In genomic region chr3:117076734-117077133, GRCm38 (mm10) we compare ENCODE assay signal across 22 mouse cellular contexts.
A peak's percentile ranks its signal among the peaks of the same experiment; 100 is the strongest.
DNase-seq lines count a peak whose midpoint lies in the region; ATAC-seq and TF ChIP-seq lines count a peak whose summit lies in the region.
"Had no signal": no experiment of that assay in that cellular context is flagged by ENCODE, and none has a peak within 500 bp of the region (broad histone marks: within the 10 kb centered on the region; RNA-seq: fewer than 3 reads in every experiment).

No protein-coding gene starts in this region.

- dilution Hi-C loops in CH12.LX (cut with MboI; ENCODE audit: extremely low pct_ligation_motif_present, extremely low pct_unique_long_range_greater_than_20kb, low sequenced_read_pairs) = no loop called here

- no peaks in the 10 kb centered on the region for H3K9me3 ChIP-seq in heart, embryonic 12.5 days (replicated peaks)
- no peaks in the 10 kb centered on the region for H3K9me3 ChIP-seq in lung, postnatal 0 days (ENCODE audit: low read length)
- no peaks in the 10 kb centered on the region for H3K9me3 ChIP-seq in CH12.LX (replicated peaks; ENCODE audit: low read length)
- no peaks in the 10 kb centered on the region for H3K9me3 ChIP-seq in intestine, embryonic 16.5 days (ENCODE audit: control insufficient read depth, low read length)
- H3K9me3 ChIP-seq: liver, embryonic 13.5 days; stomach, embryonic 15.5 days had no signal

- no peak for DNase-seq in heart, adult 11 months
- peak; percentile 50 for DNase-seq in lung, postnatal 0 days (ENCODE audit: low spot score)
- no peak for DNase-seq in lung, adult 2 months
- no peak for DNase-seq in CH12.LX (ENCODE audit: extremely low read depth)
- peak; percentile 58 for DNase-seq in fibroblast of lung, adult 2 months (ENCODE audit: low read depth)
- no peak for DNase-seq in neural tube, embryonic 10.5 days (ENCODE audit: extremely low spot score, low spot score)
- DNase-seq: cerebellum, adult 11-12 months; cerebellum, postnatal 25 days; gastrocnemius, adult 2 months; heart, postnatal 36 days; kidney, adult 11 months; kidney, postnatal 14 days; liver, embryonic 13.5 days; midbrain, embryonic 14.5 days; thymus, postnatal 25 days had no signal

- H3K4me1 ChIP-seq in heart, embryonic 12.5 days (replicated peaks) = no peaks in the 10 kb centered on the region; the same call in 1 of the 2 replicates
- H3K4me1 ChIP-seq in lung, postnatal 0 days (ENCODE audit: insufficient read depth, low read depth, low read length) = no peaks in the 10 kb centered on the region
- H3K4me1 ChIP-seq in lung, adult 2 months (ENCODE audit: control insufficient read depth, insufficient read depth, low read length) = no peaks in the 10 kb centered on the region
- peaks cover 4 to 6% of the 10 kb centered on the region in 2 experiments; a peak in 2 of 4 replicates for H3K4me1 ChIP-seq in CH12.LX (ENCODE audit: control insufficient read depth in 1 of 2, insufficient read depth in 2 of 2)
- H3K4me1 ChIP-seq in intestine, embryonic 16.5 days (ENCODE audit: control insufficient read depth, insufficient read depth, low read length) = no peaks in the 10 kb centered on the region
- H3K4me1 ChIP-seq: liver, embryonic 13.5 days; stomach, embryonic 15.5 days had no signal

- in situ Hi-C loops in CH12.LX (cut with MboI; ENCODE audit: low pct_ligation_motif_present, low pct_unique_long_range_greater_than_20kb, low sequenced_read_pairs) = no loop called here

- no peak for TF ChIP-seq RAD21 in CH12.LX (IDR thresholded peaks at IDR 0.05; ENCODE audit: low read depth, low read length)

- no peak for TF ChIP-seq CTCF in lung, postnatal 0 days (IDR thresholded peaks at IDR 0.05)
- TF ChIP-seq CTCF in lung, adult 2 months (IDR thresholded peaks at IDR 0.05; ENCODE audit: insufficient read depth, low read length) = no peak
- no peak for TF ChIP-seq CTCF in CH12.LX (conservative IDR thresholded peaks at IDR 0.05 in 1 of 2, IDR thresholded peaks at IDR 0.05 in 1 of 2; ENCODE audit: low read depth in 2 of 2, low read length in 2 of 2)

- H3K9ac ChIP-seq in heart, embryonic 12.5 days = no peak overlapping the region
- H3K9ac ChIP-seq in lung, postnatal 0 days (replicated peaks; ENCODE audit: low read depth) = no peak overlapping the region
- no peak overlapping the region for H3K9ac ChIP-seq in CH12.LX (ENCODE audit: insufficient read depth, low read depth)
- H3K9ac ChIP-seq in intestine, embryonic 16.5 days (ENCODE audit: low read depth, low read length) = no peak overlapping the region
- H3K9ac ChIP-seq: liver, embryonic 13.5 days; stomach, embryonic 15.5 days had no signal

- peak; percentile 71 for TF ChIP-seq EP300 in lung, postnatal 0 days (IDR thresholded peaks at IDR 0.05)
- no peak for TF ChIP-seq EP300 in CH12.LX (IDR thresholded peaks at IDR 0.05; ENCODE audit: low read length)

- WGBS in heart, embryonic 12.5 days = 31% methylated on average over 2 of the region's 2 CpGs
- 29% methylated on average over 2 of the region's 2 CpGs for WGBS in lung, postnatal 0 days
- 29% methylated on average over 2 of the region's 2 CpGs for WGBS in lung, adult 2 months
- WGBS in intestine, embryonic 16.5 days = 53% methylated on average over 2 of the region's 2 CpGs

- H3K27me3 ChIP-seq in heart, embryonic 12.5 days (replicated peaks) = no peaks in the 10 kb centered on the region
- no peaks in the 10 kb centered on the region for H3K27me3 ChIP-seq in lung, postnatal 0 days (replicated peaks; ENCODE audit: insufficient read depth, low read length)
- no peaks in the 10 kb centered on the region for H3K27me3 ChIP-seq in CH12.LX (replicated peaks)
- no peaks in the 10 kb centered on the region for H3K27me3 ChIP-seq in intestine, embryonic 16.5 days (replicated peaks; ENCODE audit: control insufficient read depth, insufficient read depth, low read length)
- H3K27me3 ChIP-seq: liver, embryonic 13.5 days; stomach, embryonic 15.5 days had no signal

- H3K79me2 ChIP-seq in CH12.LX (replicated peaks; ENCODE audit: control insufficient read depth, extremely low read depth, insufficient read depth, poor library complexity, severe bottlenecking) = no peaks in the 10 kb centered on the region

- no peaks in the 10 kb centered on the region for H3K36me3 ChIP-seq in heart, embryonic 12.5 days
- H3K36me3 ChIP-seq in lung, postnatal 0 days (ENCODE audit: insufficient read depth, low read length) = no peaks in the 10 kb centered on the region
- H3K36me3 ChIP-seq in CH12.LX (replicated peaks in 1 of 2; ENCODE audit: control insufficient read depth in 1 of 2, insufficient read depth in 1 of 2, low read length in 1 of 2) = no peaks in the 10 kb centered on the region
- no peaks in the 10 kb centered on the region for H3K36me3 ChIP-seq in intestine, embryonic 16.5 days (ENCODE audit: control insufficient read depth, insufficient read depth, low read length)
- H3K36me3 ChIP-seq: liver, embryonic 13.5 days; stomach, embryonic 15.5 days had no signal

- no peak overlapping the region for H3K27ac ChIP-seq in heart, embryonic 12.5 days (ENCODE audit: poor library complexity, severe bottlenecking)
- H3K27ac ChIP-seq in lung, postnatal 0 days (ENCODE audit: low read length) = no peak overlapping the region
- H3K27ac ChIP-seq in CH12.LX (ENCODE audit: insufficient read depth, low read depth) = no peak overlapping the region
- no peak overlapping the region for H3K27ac ChIP-seq in intestine, embryonic 16.5 days (ENCODE audit: low read length)
- H3K27ac ChIP-seq: gastrocnemius, adult 2 months; left cerebral cortex, adult 2 months; liver, embryonic 13.5 days; stomach, embryonic 15.5 days had no signal

- peak; percentile 80 for ATAC-seq in heart, embryonic 12.5 days (ENCODE audit: insufficient number of reproducible peaks, low FRiP score)
- ATAC-seq in lung, postnatal 0 days = peak; percentile 47
- no peak for ATAC-seq in intestine, embryonic 16.5 days
- ATAC-seq: forebrain, embryonic 16.5 days; hindbrain, embryonic 16.5 days had no signal

- no peak for TF ChIP-seq POLR2A in lung, adult 2 months (IDR thresholded peaks at IDR 0.05; ENCODE audit: borderline replicate concordance, extremely low read depth, low read depth, low read length)
- no peak for TF ChIP-seq POLR2A in CH12.LX (IDR thresholded peaks at IDR 0.05; ENCODE audit: low read depth, low read length)

- no peak overlapping the region for H3K4me2 ChIP-seq in heart, embryonic 12.5 days
- H3K4me2 ChIP-seq in lung, postnatal 0 days (replicated peaks; ENCODE audit: low read depth, low read length) = no peak overlapping the region
- no peak overlapping the region for H3K4me2 ChIP-seq in CH12.LX (ENCODE audit: insufficient read depth, low read depth, poor library complexity, severe bottlenecking)
- no peak overlapping the region for H3K4me2 ChIP-seq in intestine, embryonic 16.5 days (ENCODE audit: low read depth, low read length)
- H3K4me2 ChIP-seq: liver, embryonic 13.5 days; stomach, embryonic 15.5 days had no signal

- H3K4me3 ChIP-seq in heart, embryonic 12.5 days = no peak overlapping the region
- no peak overlapping the region for H3K4me3 ChIP-seq in lung, postnatal 0 days (ENCODE audit: low read depth, low read length)
- no peak overlapping the region for H3K4me3 ChIP-seq in lung, adult 2 months (replicated peaks; ENCODE audit: extremely low read depth, low read depth, low read length)
- H3K4me3 ChIP-seq in CH12.LX (replicated peaks in 1 of 3; ENCODE audit: low read depth in 2 of 3, low read length in 2 of 3, poor library complexity in 1 of 3) = no peak overlapping the region
- H3K4me3 ChIP-seq in intestine, embryonic 16.5 days (ENCODE audit: low read length) = no peak overlapping the region
- H3K4me3 ChIP-seq: erythroblast, embryonic 14.5 days; gastrocnemius, adult 2 months; left cerebral cortex, adult 2 months; liver, embryonic 13.5 days; stomach, embryonic 15.5 days had no signal

TF ChIP-seq in CH12.LX, 34 proteins besides CTCF, POLR2A, EP300 and RAD21:
- TF ChIP-seq BHLHE40 (IDR thresholded peaks at IDR 0.05; ENCODE audit: low read depth, low read length) (0 out of 2 replicates have a peak, but pooled peaks have one; percentile 24), GABPA (IDR thresholded peaks at IDR 0.05; ENCODE audit: insufficient replicate concordance, low read depth, low read length) (no peak), UBTF (IDR thresholded peaks at IDR 0.05; ENCODE audit: low read depth, low read length) (no peak)

Comparison
In these comparisons a context has a peak if more than half of its experiments do, and no peak if none do; other contexts are left out.
1. DNase-seq: peak in lung, postnatal 0 days (single experiment) and fibroblast of lung, adult 2 months (single experiment); none in heart, adult 11 months (single experiment), lung, adult 2 months (single experiment), CH12.LX (single experiment) and neural tube, embryonic 10.5 days (single experiment).